Mouse (Mus musculus): ENCODE measurements around the gene Spryd3.

GRCm38 (mm10) chr15:102150301-102151135 lies 14.5 kb upstream of the Spryd3 start, which contains the start of gene Soat2:
- TF ChIP-seq POLR2A (IDR thresholded peaks at IDR 0.05; ENCODE audit: borderline replicate concordance, extremely low read depth, low read depth, low read length), result 0 out of 2 replicates have a peak, but pooled peaks have one; percentile 18
- TF ChIP-seq CTCF (IDR thresholded peaks at IDR 0.05; ENCODE audit: insufficient read depth, low read length), result no peak
